Mouse (Mus musculus): ENCODE results near the gene Msh6. TPM values are rescaled to one million over a fixed set of nuclear protein-coding genes. Genes with fewer than 3 reads are reported as not detected.
"Not testable (repeated sequence)": the region's sequence is repeated elsewhere in the genome, so short reads cannot be mapped to it uniquely, and the experiment has no call there.

Gene Msh6
- total RNA-seq, 2 experiments from 2014 or later: 13.3 to 14.0 TPM

DNA sequence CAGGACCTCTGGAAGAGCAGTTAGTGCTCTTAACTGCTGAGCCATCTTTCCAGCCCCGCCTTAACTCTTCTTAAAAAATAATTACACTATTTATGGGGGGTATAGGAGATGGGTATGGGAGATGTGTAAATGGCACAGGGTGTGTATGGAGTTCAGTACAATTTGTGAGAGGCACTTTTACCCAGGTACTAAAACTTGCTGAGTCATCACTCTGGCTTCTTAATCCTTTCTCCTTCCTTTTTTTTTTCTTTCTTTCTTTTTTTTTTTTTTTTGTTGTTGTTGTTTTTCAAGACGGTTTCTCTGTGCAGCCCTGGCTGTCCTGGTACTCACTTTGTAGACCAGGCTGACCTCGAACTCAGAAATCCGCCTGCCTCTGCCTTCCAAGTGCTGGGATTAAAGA lies 2.1 kb downstream of the Msh6 start:
- intact Hi-C loops (cut with DNase I); DNase-seq (ENCODE audit: low spot score in 2 of 2): not testable (repeated sequence)

DNA sequence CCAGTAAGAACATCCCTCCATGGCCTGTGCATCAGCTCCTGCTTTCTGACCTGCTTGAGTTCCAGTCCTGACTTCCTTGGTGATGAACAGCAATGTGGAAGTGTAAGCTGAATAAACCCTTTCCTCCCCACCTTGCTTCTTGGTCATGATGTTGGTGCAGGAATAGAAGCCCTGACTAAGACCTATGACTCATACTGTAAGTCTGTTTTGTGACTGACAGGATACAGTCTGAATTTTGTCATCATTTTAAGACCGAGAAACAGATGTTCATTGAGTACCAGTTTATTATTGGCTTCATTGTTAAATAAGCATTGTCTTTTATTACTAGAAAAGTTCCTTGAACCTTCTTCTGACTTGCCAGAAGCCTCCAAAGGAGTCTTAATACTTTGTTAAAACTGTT lies 4.8 kb downstream of the Msh6 start:
- intact Hi-C loops (cut with DNase I): loop anchor here (5.0 kb wide), 1 partner anchor 88 kb away; the partner anchor contains the start of gene Fbxo11

DNA sequence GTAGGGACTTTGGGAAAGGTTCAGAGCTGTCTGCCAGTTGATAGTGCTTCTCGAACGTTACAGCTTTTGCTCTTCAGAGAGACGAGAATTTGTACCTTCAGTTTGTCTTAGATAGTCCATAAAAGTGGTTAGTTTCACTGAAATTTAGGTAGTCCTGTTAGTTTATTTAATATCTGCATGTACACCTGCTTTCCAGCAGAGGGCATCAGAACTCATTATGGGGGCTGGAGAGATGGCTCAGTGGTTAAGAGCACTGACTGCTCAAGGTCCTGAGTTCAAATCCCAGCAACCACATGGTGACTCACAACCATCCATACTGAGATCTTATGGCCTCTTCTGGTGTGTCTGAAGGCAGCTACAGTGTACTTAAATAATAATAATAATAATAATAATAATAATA lies 7.2 kb downstream of the Msh6 start:
- no peak for DNase-seq (ENCODE audit: low spot score in 2 of 2)
- intact Hi-C loops (cut with DNase I): loop anchor here (5.0 kb wide), 1 partner anchor 85 kb away; the partner anchor contains the start of gene Fbxo11

More for the DNA sequence above, 4.8 kb downstream of the Msh6 start:
- not testable (repeated sequence) for DNase-seq (ENCODE audit: low spot score in 2 of 2)

DNA sequence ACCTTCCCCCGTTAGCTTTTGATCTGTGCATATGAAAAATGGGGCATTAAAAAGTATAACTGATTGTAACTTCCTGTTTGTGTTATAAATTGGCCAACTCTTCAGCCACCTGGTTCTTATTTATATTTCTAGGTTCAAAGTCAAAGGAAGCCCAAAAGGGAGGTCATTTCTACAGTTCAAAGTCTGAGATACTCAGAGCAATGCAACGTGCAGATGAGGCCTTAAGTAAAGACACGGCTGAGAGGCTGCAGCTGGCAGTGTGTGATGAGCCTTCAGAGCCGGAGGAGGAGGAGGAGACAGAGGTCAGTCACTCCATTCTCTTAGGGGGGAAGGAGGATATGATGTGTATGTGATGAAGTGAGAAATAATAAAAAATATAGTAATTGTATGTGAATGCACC lies 8.5 kb downstream of the Msh6 start:
- DNase-seq (ENCODE audit: low spot score in 2 of 2): no peak
- intact Hi-C loops (cut with DNase I): loop anchor here (5.0 kb wide), 1 partner anchor 84 kb away; the partner anchor contains the start of gene Fbxo11

DNA sequence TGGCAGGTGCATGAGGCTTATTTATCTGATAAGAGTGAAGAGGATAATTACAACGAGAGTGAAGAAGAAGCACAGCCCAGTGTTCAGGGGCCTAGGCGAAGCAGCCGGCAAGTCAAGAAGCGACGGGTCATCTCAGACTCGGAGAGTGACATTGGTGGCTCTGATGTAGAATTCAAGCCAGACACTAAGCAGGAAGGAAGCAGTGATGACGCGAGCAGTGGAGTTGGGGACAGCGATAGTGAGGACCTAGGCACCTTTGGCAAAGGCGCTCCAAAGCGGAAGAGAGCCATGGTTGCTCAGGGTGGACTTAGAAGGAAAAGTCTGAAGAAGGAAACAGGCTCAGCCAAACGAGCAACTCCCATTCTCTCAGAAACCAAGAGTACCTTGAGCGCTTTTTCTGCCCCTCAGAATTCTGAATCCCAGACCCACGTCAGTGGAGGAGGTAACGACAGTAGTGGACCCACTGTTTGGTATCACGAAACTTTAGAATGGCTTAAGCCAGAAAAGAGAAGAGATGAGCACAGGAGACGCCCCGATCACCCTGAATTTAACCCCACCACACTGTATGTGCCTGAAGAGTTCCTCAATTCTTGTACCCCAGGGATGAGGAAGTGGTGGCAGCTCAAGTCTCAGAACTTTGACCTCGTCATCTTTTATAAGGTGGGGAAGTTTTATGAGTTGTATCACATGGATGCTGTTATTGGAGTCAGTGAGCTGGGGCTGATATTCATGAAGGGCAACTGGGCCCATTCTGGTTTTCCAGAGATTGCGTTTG lies 9.8 kb downstream of the Msh6 start:
- DNase-seq (ENCODE audit: low spot score in 2 of 2): no peak
- intact Hi-C loops (cut with DNase I): loop anchor here (5.0 kb wide), 1 partner anchor 83 kb away; the partner anchor contains the start of gene Fbxo11

DNA sequence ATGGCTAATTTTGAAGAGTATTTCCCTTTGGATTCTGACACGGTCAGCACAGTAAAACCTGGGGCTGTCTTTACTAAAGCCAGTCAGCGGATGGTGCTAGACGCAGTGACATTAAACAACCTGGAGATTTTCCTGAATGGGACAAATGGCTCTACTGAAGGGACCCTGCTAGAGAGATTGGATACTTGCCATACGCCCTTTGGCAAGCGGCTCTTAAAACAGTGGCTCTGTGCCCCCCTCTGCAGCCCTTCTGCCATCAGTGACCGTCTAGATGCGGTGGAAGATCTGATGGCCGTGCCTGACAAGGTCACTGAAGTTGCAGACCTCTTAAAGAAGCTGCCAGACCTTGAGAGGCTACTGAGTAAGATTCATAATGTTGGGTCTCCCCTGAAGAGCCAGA lies 11.1 kb downstream of the Msh6 start:
- intact Hi-C loops (cut with DNase I): no loop called here
- no peak for DNase-seq (ENCODE audit: low spot score in 2 of 2)

DNA sequence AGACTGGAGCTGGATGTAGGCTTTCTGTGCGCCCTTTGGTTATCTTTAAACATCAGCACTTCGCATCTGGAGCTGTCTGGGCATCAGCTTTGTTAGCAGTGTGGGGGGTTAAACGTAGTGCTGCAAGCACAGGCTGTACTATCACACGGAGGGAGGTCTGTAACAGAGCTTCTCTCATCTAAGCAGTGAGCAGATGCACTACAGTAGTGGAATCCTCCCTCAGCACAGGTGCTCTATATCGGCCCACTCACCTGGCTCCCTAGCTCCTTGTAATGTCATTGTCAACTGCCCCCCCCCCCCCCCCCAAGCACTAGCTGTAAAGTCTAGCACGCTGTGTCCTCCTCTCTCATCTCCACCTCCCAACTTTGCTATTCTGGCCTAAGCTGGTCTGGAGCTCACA lies 12.6 kb downstream of the Msh6 start:
- DNase-seq (ENCODE audit: low spot score in 2 of 2): no peak
- intact Hi-C loops (cut with DNase I): no loop called here

DNA sequence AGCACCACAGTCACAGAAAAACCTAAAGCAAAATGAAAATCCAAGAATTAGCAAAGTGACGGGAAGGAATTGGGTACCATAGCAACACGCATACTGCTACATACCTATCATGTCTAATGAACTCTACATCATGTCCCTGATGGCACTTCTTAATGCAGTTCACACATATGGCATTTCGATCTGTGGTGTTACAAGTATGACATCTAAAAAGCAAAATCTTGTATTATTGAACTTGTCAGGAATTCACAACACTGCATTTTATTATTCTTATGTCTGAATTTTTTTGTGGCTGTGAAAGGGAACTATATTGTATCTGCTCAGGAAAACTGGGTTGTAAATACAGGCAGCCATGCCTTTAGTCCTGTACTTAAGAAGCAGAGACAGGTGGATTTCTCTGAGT lies 17.3 kb downstream of the Msh6 start:
- no peak for DNase-seq (ENCODE audit: low spot score in 2 of 2)
- intact Hi-C loops (cut with DNase I): no loop called here

DNA sequence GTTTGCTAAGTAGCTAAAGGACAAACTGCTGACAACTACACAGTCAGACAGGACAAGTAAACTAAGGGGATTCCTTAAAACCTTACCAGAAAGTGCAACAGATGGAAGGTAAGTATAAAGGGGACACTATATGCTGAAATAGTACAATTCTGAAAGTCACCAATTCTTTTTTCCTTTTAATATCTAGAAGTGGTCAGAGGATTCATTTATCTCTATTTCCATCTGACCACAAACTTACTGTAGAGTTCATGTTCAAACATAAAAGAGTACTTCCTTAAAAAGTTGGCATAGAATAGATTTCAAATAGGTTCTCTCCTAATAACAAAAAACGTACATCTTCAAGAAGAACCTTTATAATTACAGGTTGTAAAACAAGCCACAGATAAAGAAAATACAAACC lies 18.5 kb downstream of the Msh6 start:
- DNase-seq (ENCODE audit: low spot score in 2 of 2): no peak
- intact Hi-C loops (cut with DNase I): no loop called here

DNA sequence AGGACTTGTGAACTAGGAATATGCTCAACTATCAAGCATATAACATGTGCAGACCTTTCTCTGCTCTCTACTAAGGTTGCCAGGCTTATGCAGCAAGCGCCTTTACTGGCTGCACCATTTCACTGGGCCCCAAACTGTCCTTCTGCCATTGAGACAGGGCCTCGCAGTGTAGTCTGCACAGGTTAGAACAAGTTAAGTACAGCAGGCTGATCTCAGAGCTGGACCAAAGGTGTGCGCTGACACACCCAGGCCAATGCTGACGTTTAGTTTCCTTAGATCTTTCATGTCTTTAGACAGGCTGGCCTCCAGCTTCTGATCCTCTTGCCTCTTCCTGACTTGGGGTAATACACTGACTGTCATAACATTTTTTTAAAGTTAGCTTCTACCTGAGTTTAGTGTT lies 22.9 kb downstream of the Msh6 start:
- intact Hi-C loops (cut with DNase I): no loop called here
- DNase-seq (ENCODE audit: low spot score in 2 of 2): no peak

DNA sequence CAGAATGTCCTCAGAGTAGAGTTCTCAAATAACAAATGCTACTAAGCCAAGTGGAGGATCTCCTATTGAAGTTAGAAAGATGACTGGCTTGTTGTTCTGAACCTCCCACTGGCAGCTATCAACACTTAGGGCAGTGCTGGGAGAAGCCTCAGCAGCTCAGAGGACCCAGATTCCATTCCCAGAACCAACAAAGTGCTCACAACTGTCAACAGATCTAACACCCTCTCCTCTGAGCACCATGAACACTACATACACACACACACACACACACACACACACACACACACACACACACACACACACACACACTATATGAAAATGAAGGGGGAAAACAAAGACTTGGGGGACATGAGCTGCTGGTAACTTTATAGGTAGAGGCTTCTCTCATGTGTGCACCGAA lies 30.0 kb downstream of the Msh6 start:
- intact Hi-C loops (cut with DNase I): no loop called here
- no peak for DNase-seq (ENCODE audit: low spot score in 2 of 2)

DNA sequence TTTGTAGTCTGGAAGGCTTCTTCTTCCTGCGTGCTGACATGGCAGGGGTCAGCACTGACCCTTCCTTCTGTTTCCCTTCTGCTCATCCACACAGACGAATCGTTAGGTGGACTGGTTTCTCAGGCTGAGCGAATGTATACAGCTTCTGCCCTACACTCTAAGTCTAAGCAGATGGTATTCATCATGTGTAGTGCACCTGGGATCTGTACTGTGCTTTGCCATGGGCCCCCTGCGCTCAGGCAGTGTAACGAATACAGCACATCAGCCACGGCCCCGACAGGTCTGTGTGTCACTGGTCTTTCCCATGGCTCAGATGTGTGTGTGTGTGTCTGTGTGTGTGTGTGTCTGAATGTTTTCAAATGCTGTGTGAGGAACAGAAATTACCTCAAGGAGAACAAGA lies 32.1 kb downstream of the Msh6 start:
- intact Hi-C loops (cut with DNase I): no loop called here
- no peak for DNase-seq (ENCODE audit: low spot score in 2 of 2)

DNA sequence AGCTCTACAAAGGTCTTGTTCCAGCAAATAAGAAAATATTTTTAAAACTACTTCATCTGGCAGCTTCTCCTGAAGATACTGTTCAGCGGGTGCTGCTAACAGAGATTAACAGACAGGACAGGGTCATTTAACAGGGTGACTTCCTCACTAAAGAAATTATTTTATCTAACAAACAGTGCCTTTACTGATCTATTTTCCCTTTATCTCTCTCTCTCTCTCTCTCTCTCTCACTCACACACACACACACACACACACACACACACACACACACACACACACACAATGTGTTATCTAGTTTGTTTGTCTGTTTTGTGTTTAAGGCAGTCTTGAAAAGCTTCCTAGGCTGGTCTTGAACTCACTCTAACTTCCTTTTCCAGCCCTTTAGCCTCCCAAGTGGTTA lies 39.6 kb downstream of the Msh6 start:
- DNase-seq (ENCODE audit: low spot score in 2 of 2): no peak
- intact Hi-C loops (cut with DNase I): no loop called here

DNA sequence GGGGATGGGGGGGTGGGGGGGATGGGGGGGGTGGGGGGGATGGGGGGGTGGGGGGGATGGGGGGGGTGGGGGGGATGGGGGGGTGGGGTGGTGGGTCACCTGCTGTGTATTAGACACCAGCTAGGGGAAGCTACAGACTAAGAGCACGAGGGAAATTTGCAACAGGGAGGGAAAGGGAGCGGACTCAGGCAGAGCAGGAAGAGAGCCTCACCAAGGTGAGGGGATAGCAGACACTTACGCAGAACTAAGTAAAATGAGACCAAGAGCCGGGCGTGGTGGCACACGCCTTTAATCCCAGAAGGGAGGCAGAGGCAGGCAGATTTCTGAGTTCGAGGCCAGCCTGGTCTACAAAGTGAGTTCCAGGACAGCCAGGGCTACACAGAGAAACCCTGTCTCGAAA lies 41.2 kb downstream of the Msh6 start:
- intact Hi-C loops (cut with DNase I); DNase-seq (ENCODE audit: low spot score in 2 of 2): not testable (repeated sequence)

DNA sequence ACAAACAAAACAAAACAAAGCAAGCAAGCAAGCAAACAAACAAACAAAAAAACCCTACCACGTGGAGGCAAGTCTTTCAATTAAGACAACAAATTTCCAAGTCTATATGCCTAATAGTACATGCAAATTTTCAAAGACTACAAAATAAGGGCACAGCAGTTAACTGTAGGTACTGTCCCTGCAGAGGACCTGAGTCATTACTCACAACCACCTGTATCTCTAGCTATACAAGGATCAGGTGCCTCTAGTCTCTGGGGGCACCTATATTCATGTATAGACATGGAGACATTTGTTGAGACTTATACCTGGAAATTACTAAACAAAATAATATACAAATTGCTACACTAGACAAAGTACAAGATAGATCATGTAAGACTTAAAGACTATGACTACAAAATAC lies 49.1 kb downstream of the Msh6 start:
- DNase-seq (ENCODE audit: low spot score in 2 of 2): no peak
- intact Hi-C loops (cut with DNase I): loop anchor here (2.0 to 10.0 kb wide), 2 partner anchors 43 to 491 kb away; no protein-coding TSS in a partner anchor

DNA sequence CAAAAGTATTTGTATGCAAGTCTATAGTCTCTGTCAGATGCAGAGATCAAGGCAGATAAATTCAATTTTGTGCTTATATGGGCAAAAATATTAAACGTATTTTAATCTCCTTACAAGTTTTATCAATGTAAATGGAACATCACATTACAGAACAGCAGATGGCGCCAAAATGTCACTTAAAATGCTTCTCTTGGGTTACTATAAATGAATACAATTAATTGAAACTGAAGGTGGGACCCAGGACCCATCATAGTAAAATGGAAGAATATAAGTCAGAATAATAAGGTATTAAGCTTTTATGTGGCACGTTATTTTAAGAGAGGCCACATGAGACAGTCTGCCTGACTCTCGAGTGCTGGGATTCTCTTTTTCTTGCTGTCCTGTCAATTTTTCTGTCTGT lies 50.4 kb downstream of the Msh6 start:
- intact Hi-C loops (cut with DNase I): loop anchor here (2.0 to 10.0 kb wide), 2 partner anchors 42 to 490 kb away; no protein-coding TSS in a partner anchor
- DNase-seq (ENCODE audit: low spot score in 2 of 2): no peak

DNA sequence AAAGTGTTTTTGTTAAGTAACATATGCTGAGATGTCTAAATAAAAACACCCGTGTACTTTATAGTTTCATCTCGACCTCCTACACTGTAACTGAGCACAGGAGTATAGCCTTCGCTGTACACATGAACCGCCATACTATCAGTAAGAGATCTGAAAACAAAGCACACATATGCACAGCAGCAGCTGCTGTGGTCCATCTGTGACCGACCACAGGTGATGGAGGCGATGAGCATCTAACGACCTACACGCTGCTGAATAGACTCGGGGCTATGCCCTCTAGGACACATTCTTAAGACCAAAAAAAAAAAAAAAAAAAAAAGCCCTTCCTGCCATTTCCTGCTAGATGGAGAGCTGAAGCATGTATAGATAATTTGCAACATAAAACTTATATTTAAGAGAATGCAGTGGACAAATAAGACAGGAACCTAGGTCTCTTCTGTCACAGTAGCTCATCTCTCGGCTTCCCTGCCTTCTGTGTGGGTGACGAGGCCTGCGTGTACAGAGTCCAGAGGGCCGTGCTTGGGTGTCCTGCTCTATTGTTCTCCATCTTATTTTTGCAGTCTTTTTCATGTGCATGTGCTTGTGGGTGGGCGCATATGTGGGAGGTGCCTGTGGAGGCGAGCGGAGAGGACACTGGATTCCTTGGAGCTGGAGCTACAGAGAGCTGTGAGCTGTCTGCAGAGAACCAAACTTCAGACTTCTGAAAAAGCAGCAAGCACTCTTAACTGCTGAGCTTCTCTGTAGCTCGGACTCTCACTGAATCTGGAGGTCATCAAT lies 54.5 kb downstream of the Msh6 start:
- intact Hi-C loops (cut with DNase I): loop anchor here (10.0 kb wide), 1 partner anchor 485 kb away; no protein-coding TSS in a partner anchor
- DNase-seq (ENCODE audit: low spot score in 2 of 2): peak; percentile 72 to 73

DNA sequence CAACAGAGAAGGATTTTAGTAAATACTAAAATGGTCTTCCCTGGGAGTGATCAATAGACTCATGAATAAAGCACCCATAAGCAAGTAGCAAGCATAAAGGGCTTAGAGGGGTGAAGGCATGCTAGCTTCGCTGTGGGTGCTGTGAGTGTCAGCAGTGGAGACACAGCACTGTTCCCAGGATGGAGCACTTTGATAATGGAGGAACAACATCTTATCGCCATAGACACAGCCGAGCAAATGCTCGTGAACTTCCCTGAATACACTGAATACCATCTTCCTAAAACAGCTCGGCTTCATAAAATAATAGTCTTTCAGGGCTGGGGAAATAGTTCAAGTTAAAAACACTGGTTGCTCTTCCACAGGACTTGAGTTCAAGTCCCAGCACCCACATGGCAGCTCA lies 56.9 kb downstream of the Msh6 start:
- intact Hi-C loops (cut with DNase I): no loop called here
- no peak for DNase-seq (ENCODE audit: low spot score in 2 of 2)

DNA sequence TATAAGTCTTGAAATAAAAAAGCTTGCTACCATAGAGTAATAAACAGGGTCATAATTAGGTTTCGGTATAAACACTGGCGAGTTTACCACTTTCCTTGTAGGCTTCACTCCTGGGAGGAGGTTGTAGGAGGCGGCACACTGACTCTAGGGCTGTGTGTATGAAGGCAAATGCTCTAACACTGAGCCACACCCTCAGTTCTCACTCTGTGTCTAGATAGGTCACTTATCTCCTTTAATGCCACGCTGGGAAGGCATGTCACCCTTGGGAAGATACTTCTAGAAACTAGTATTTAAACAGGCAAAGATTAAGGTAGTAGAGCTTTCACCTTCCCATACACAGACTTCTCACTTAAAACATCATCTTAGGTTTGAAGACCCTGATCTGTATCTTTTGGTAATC lies 59.6 kb downstream of the Msh6 start:
- intact Hi-C loops (cut with DNase I): no loop called here
- DNase-seq (ENCODE audit: low spot score in 2 of 2): no peak

Data from left cerebral cortex, postnatal 36 days (tissue).